Mouse (Mus musculus): ENCODE data around the gene Pja2.

DNA sequence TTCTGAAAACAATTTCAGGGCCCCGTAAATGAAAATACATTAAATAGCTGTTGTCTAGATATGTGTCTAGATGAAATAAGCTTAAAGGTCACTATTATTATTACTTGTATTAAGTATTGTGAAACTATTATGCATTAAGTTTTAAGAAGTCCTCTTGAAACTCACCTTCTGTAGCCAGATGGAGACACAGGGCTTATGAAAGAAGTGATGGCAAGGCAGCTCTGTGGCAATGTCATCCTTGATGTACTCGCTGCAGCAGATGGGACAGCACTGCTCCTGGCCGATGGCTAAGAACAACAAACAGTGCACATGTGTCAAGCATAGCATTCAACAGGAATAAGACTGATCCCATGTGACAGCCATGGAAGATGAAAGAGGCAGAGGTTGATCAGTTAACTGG is 44.9 kb downstream of the Pja2 start:
- TF ChIP-seq EP300 (IDR thresholded peaks at IDR 0.05) (no peak), CTCF (IDR thresholded peaks at IDR 0.05) (no peak)
